Mouse (Mus musculus) testis, adult 2 months (tissue): ENCODE results near the gene 4930447C04Rik.

ENCODE experiments used
- CTCF ChIP-seq: fragments of 200-500 bp; IDR thresholded peaks from 2 replicates; pipeline ENCODE4 v1.5.1; 2012; ENCODE audit warnings: low read depth, mild to moderate bottlenecking, inconsistent platforms, low read length, moderate library complexity; ENCODE audit not compliant: control insufficient read depth, insufficient read depth, insufficient replicate concordance
- POLR2A ChIP-seq: fragments of 200-500 bp; IDR thresholded peaks from 2 replicates; pipeline ENCODE4 v1.6.1; 2012; ENCODE audit warnings: low read depth, mild to moderate bottlenecking, inconsistent platforms, low read length, moderate library complexity; ENCODE audit not compliant: control insufficient read depth

GRCm38 (mm10) chr12:72850146-72850545, 90.4 kb downstream of the 4930447C04Rik start:
- TF ChIP-seq POLR2A: no peak
- no peak for TF ChIP-seq CTCF
